Mouse (Mus musculus): ENCODE results near the gene Srgap3. TPM values are rescaled to one million over a fixed set of nuclear protein-coding genes. Genes with fewer than 3 reads are reported as not detected.

Srgap3 gene
- polyA plus RNA-seq, 1 experiment, result 1.6 TPM

DNA sequence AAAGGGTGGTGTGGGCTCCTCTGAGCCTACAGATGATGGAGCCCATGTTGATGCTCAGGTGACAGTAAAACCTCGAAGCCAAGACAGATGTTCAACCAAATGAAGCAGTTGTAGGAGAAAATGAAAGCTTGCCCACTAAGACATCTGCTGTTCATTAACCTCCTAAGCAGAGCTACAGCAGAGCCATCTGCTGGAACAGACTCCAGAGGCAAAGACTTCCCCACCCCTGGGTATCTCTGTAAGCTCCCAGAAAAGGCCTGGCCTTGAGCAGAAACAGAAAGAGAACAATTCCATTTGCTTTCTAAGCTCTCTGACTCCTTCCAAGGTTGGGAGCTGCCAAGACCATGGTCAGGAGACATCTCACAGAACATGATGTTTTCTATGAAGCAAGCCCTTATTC lies 47.4 kb downstream of the Srgap3 start:
- DNase-seq, result no peak
- Histone ChIP-seq H3K4me3 (replicated peaks; ENCODE audit: extremely low read depth, low read depth, low read length) (no peak overlapping the region), H3K4me1 (ENCODE audit: control insufficient read depth, insufficient read depth, low read length) (no peaks in the 10 kb centered on the region)
- TF ChIP-seq CTCF (IDR thresholded peaks at IDR 0.05; ENCODE audit: insufficient read depth, low read length) (no peak), POLR2A (IDR thresholded peaks at IDR 0.05; ENCODE audit: borderline replicate concordance, extremely low read depth, low read depth, low read length) (no peak)
- 69% methylated on average over 1 of the region's 1 CpGs for WGBS

DNA sequence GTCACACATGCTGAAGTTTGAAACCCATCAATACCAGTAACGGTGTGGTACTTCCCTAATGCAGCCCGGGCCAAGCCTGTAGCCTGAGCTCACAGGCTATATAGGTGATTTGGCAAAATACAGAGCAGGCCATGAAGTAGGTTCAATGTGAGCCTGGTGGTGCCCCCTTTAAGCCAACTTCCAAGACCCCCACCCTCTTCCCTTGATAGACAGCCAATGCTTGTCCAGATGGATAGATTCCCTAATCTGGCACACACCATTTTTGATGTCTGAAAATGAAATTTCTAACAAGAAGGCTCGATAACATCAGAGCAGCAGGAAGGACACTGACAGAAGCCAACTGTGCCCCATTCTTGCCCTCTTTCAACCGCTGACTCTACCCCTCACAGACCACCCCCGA lies 47.8 kb downstream of the Srgap3 start:
- no peak overlapping the region for H3K4me3 ChIP-seq (replicated peaks; ENCODE audit: extremely low read depth, low read depth, low read length)
- TF ChIP-seq CTCF (IDR thresholded peaks at IDR 0.05; ENCODE audit: insufficient read depth, low read length), result no peak
- no peak for TF ChIP-seq POLR2A (IDR thresholded peaks at IDR 0.05; ENCODE audit: borderline replicate concordance, extremely low read depth, low read depth, low read length)
- no peaks in the 10 kb centered on the region for H3K4me1 ChIP-seq (ENCODE audit: control insufficient read depth, insufficient read depth, low read length)
- WGBS, result 67% methylated on average over 5 of the region's 5 CpGs
- no peak for DNase-seq

DNA sequence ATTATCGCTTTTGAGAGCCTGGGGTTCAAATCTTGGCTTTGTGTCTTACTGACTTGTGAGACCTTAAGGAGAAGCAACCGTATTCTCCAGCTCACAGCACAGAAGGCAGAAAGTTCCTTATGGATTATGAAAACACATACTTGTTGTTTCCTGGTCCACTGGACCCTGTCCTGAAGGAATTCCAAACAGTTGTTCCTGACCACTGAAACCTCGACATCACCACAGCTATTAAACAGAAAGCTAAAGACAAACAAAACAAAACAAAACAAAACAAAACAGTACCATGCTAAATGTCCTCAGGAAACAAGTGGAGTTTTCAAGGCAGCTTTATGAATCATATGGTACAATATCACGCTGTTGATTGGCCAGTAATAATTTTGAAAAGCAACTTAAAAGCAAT lies 48.6 kb downstream of the Srgap3 start:
- H3K4me1 ChIP-seq (ENCODE audit: control insufficient read depth, insufficient read depth, low read length), result no peaks in the 10 kb centered on the region
- WGBS, result 66% methylated on average over 4 of the region's 4 CpGs
- TF ChIP-seq CTCF (IDR thresholded peaks at IDR 0.05; ENCODE audit: insufficient read depth, low read length) (no peak), POLR2A (IDR thresholded peaks at IDR 0.05; ENCODE audit: borderline replicate concordance, extremely low read depth, low read depth, low read length) (no peak)
- DNase-seq, result no peak
- no peak overlapping the region for H3K4me3 ChIP-seq (replicated peaks; ENCODE audit: extremely low read depth, low read depth, low read length)

DNA sequence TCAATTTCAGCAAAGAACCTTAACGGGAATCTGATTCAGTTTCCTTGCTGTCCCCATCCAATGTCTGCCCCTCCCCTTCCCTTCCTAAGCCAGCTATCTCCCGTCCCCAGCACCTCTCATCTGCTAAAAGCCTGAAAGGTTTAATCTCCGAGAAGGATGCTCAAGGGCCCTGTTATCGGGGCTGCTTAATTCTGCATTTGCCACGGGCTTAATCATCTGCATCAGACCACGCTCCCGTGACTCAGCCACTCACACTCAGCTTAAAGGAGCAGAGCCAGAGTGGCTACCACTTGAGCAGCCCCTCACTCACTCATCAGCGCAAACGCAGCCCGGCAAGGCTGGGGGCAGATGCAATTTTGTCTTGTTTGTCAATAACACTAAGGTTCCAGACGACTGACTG lies 50.7 kb downstream of the Srgap3 start:
- WGBS, result 69% methylated on average over 11 of the region's 11 CpGs
- Histone ChIP-seq H3K4me3 (replicated peaks; ENCODE audit: extremely low read depth, low read depth, low read length) (no peak overlapping the region), H3K4me1 (ENCODE audit: control insufficient read depth, insufficient read depth, low read length) (no peaks in the 10 kb centered on the region)
- no peak for TF ChIP-seq CTCF (IDR thresholded peaks at IDR 0.05; ENCODE audit: insufficient read depth, low read length)
- TF ChIP-seq POLR2A (IDR thresholded peaks at IDR 0.05; ENCODE audit: borderline replicate concordance, extremely low read depth, low read depth, low read length), result no peak
- no peak for DNase-seq

DNA sequence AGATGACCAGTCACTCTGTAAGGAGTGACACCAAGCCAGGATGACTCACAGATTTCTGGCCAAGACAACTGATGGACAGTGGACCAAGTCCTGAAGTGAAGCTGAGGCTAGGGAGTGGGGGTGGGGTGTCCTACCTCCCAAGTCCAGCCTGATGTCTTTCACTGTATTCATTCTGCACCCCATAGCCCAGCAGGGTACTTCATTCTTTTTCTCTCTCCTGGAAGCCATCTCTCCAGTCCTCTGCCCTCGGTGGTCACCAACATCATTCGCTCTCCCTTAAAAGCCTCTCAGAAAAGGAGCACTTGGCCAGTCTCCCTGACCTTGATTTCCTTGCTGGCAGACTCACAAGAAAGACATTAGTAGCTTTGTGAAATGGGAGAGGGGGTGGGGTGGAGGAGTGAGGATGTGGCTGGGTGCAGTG lies 56.7 kb downstream of the Srgap3 start:
- 32% methylated on average over 2 of the region's 2 CpGs for WGBS
- Histone ChIP-seq H3K4me3 (replicated peaks; ENCODE audit: extremely low read depth, low read depth, low read length) (no peak overlapping the region), H3K4me1 (ENCODE audit: control insufficient read depth, insufficient read depth, low read length) (no peaks in the 10 kb centered on the region)
- DNase-seq, result no peak
- TF ChIP-seq CTCF (IDR thresholded peaks at IDR 0.05; ENCODE audit: insufficient read depth, low read length) (no peak), POLR2A (IDR thresholded peaks at IDR 0.05; ENCODE audit: borderline replicate concordance, extremely low read depth, low read depth, low read length) (no peak)

DNA sequence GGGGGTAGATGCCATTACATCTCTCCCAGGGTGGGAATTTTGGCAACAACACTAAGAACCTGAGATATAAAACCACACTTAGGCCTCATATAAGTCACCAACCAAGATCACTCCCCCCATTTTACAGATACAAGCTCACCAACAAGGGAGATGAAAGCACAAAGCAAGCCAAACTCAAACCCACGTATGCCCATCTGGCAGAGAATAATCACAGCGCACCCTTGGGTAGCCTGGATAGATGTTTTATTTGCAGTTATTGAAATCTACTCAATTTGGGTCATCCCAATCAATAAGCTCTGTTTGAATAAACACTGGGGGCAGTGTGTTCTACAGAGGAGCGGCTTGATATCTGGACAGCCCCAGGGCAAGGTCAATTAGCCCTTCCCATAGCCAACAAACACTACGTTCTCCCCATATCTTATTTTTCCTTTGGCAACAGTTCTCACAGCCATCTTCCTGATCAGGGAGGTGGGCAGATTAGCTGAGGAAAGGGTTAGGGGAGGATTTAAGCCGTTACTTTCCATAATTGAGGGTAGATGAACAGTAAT lies 63.4 kb downstream of the Srgap3 start:
- WGBS, result 85% methylated on average over 5 of the region's 5 CpGs

DNA sequence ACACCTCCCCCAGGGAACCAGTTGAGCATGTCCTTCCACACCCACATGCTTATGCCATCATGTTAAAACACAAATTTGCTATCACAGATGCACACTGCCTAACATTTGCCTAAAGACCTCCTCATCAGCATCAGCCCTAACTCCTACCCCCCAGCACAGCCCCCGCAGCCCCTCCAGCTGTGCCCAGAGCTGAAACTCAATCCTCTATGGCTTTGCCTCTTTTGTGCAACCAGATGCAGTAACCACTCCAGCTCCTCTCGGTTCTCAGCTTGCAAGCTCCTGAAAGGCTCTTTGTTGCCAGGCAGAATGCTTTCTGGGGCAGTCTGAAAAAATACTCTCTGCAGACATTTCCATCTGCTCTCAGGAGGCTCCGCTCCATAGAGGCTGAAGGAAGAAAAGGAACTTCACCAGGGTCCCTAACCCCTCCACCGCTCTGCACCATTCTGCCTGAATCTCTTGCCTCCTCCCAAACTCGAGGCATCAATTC lies 67.0 kb downstream of the Srgap3 start:
- 60% methylated on average over 5 of the region's 5 CpGs for WGBS
- TF ChIP-seq POLR2A (IDR thresholded peaks at IDR 0.05; ENCODE audit: borderline replicate concordance, extremely low read depth, low read depth, low read length) (no peak), CTCF (IDR thresholded peaks at IDR 0.05; ENCODE audit: insufficient read depth, low read length) (no peak)

More for the DNA sequence above, 63.4 kb downstream of the Srgap3 start:
- no peak overlapping the region for H3K4me3 ChIP-seq (replicated peaks; ENCODE audit: extremely low read depth, low read depth, low read length)
- TF ChIP-seq CTCF (IDR thresholded peaks at IDR 0.05; ENCODE audit: insufficient read depth, low read length) (no peak), POLR2A (IDR thresholded peaks at IDR 0.05; ENCODE audit: borderline replicate concordance, extremely low read depth, low read depth, low read length) (no peak)
- H3K4me1 ChIP-seq (ENCODE audit: control insufficient read depth, insufficient read depth, low read length), result no peaks in the 10 kb centered on the region
- no peak for DNase-seq

DNA sequence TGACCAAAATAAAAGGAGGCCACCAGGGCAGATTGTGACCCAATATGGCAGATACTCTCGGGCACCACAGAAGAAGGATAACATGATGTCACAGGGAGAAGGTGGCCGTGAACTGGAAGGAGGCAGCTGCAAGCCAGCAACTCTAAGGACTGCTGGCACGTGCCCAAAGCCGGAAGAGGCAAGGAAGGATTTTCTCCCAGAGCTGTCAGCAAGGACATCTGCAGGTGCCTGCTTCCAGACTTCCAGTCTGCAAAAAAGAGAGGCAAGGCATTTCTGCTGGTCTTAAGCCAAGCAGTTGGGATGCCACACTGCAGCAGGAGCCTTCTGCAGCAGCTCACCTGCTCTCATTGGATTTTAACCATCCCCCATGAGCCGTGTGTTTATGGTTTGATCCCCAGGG lies 67.9 kb downstream of the Srgap3 start:
- Histone ChIP-seq H3K4me1 (ENCODE audit: control insufficient read depth, insufficient read depth, low read length) (no peaks in the 10 kb centered on the region), H3K4me3 (replicated peaks; ENCODE audit: extremely low read depth, low read depth, low read length) (no peak overlapping the region)
- DNase-seq, result no peak
- TF ChIP-seq POLR2A (IDR thresholded peaks at IDR 0.05; ENCODE audit: borderline replicate concordance, extremely low read depth, low read depth, low read length), result no peak
- no peak for TF ChIP-seq CTCF (IDR thresholded peaks at IDR 0.05; ENCODE audit: insufficient read depth, low read length)
- WGBS, result 61% methylated on average over 5 of the region's 5 CpGs

More for the DNA sequence above, 67.0 kb downstream of the Srgap3 start:
- no peak for DNase-seq
- Histone ChIP-seq H3K4me3 (replicated peaks; ENCODE audit: extremely low read depth, low read depth, low read length) (no peak overlapping the region), H3K4me1 (ENCODE audit: control insufficient read depth, insufficient read depth, low read length) (no peaks in the 10 kb centered on the region)

DNA sequence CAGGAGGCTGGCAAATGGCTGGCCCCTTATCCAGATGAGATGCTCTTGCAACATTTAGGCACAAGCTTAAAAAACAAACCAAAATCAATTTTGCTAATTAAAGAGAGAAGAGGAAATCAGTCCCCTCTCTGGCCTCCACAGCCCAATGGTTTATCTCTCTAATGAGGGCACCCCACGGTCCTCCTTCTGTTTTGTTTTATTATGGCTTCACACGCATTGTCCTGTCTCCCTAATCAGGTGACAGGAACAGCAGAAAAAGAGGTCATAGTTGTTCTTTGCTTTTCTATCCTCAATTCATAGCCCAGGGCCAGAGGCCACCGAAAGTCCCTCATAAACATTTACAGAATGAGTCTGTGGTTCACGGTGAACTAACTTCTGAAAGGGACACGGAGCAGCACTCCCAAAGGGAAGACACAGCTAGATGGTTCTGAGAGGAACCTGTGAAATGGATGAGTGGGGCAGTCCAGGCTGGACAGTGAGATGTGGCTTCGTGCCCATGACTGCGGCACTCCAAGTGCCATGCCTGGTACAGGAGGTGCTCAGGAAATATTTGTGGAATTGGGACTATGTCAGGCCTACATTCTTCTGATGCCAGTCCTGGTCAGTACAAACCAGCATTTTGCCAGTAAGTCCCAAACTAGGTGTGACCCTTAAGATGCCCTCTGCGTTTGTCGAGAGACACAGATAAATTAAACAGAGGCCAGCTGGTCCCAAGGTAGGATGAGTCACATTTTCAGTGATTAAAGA lies 73.8 kb downstream of the Srgap3 start:
- no peak for TF ChIP-seq POLR2A (IDR thresholded peaks at IDR 0.05; ENCODE audit: borderline replicate concordance, extremely low read depth, low read depth, low read length)
- TF ChIP-seq CTCF (IDR thresholded peaks at IDR 0.05; ENCODE audit: insufficient read depth, low read length), result no peak
- WGBS, result 59% methylated on average over 9 of the region's 9 CpGs

More for the DNA sequence above, 73.8 kb downstream of the Srgap3 start:
- DNase-seq, result peak; percentile 31
- H3K4me3 ChIP-seq (replicated peaks; ENCODE audit: extremely low read depth, low read depth, low read length), result no peak overlapping the region
- H3K4me1 ChIP-seq (ENCODE audit: control insufficient read depth, insufficient read depth, low read length), result peaks cover 2% of the 10 kb centered on the region; the same call in 1 of the 2 replicates
